Mouse (Mus musculus): ENCODE data around the gene Dnpep. TPM values are rescaled to one million over a fixed set of nuclear protein-coding genes. Genes with fewer than 3 reads are reported as not detected.
A peak's percentile ranks its signal among the peaks of the same experiment; 100 is the strongest.

Dnpep gene
- total RNA-seq (2012; rRNA removed) = 67.3 and 73.8 TPM in 2 replicates
- 48.4 and 50.4 TPM in 2 replicates for total RNA-seq (2014; rRNA removed)
- 35.0 and 39.8 TPM in 2 replicates for polyA plus RNA-seq (2012; ENCODE audit: insufficient read length, low read depth)

DNA sequence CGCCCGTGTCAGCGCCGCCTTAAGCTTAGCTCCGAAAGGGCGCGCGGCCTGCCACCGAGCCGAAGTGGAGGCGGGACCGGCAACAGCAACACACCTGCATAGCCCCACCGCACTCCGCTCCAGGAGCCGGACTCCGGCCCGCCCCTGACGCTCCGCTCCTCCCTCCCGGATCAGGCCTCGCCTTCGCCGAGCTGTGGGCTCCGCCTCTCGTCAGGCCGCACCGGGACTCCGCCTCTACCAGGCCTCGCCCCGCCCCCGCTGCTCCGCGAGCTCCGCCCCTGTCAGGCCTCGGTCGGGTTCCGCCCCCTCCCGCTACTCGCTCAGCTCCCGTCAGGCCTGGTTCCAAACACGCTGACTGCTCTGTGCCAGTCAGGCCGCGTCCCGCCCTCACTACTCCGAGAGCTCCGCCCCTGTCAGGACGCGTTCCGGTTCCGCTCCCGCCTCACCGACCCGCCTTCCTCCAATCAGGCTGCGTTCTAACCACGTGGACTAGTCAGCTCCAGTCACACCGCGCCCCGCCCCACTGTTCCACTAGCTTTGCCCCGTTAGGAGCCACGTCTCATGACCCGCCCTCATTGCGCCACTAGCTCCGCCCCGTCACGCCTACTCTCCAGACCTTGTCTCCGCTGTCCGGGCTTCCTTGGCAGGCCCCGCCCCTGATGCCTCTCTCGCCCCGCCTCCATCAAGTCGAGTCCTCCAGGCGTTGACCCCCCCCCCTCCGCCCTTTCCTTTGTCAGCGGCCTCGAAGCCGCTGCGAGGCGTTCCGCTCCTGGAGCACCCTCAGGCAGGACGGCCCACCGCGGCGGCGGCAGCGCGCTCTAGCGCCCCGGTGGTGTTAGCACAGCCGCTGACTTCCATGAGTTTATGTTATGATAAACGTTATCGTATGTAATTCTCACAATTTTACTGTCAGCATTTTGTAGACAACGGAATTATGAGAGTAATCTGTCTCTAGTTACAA is at the start of gene Dnpep:
Gene Dnpep, minus strand, starts transcription at position 750 of the 961 bp plus-strand sequence.
- in situ Hi-C loops (cut with MboI; ENCODE audit: low pct_ligation_motif_present, low pct_unique_long_range_greater_than_20kb, low sequenced_read_pairs) = no loop called here
- H3K4me1 ChIP-seq (ENCODE audit: control insufficient read depth in 1 of 2, insufficient read depth in 2 of 2) = peaks cover 6 to 27% of the 10 kb centered on the region in 2 experiments
- TF ChIP-seq ETS1 (conservative IDR thresholded peaks at IDR 0.05; ENCODE audit: low read depth, low read length) (no peak), MAZ (IDR thresholded peaks at IDR 0.05; ENCODE audit: low read depth, low read length) (peak; percentile 91), ZKSCAN1 (IDR thresholded peaks at IDR 0.05; ENCODE audit: borderline replicate concordance, low read depth, low read length) (no peak), RAD21 (IDR thresholded peaks at IDR 0.05; ENCODE audit: low read depth, low read length) (peak; percentile 8), CTCF (conservative IDR thresholded peaks at IDR 0.05 in 1 of 2, IDR thresholded peaks at IDR 0.05 in 1 of 2; ENCODE audit: low read depth in 2 of 2, low read length in 2 of 2) (peak; percentile 29 to 79; a peak in 3 of 4 replicates), JUND (conservative IDR thresholded peaks at IDR 0.05; ENCODE audit: low read depth, low read length) (no peak), PAX5 (IDR thresholded peaks at IDR 0.05; ENCODE audit: low read length) (no peak), TCF12 (IDR thresholded peaks at IDR 0.05; ENCODE audit: low read depth, low read length) (peak; percentile 63; the same call in 1 of the 2 replicates), ZMIZ1 (IDR thresholded peaks at IDR 0.05; ENCODE audit: low read depth, low read length) (peak; percentile 57; the same call in 1 of the 2 replicates), MAX (IDR thresholded peaks at IDR 0.05; ENCODE audit: low read length) (peak; percentile 96), NRF1 (IDR thresholded peaks at IDR 0.05; ENCODE audit: low read depth, low read length) (peak; percentile 45), USF1 (IDR thresholded peaks at IDR 0.05; ENCODE audit: low read depth, low read length) (peak; percentile 92), MEF2A (IDR thresholded peaks at IDR 0.05; ENCODE audit: borderline replicate concordance, low read depth, low read length) (peak; percentile 9; the same call in 1 of the 2 replicates), MYC (IDR thresholded peaks at IDR 0.05; ENCODE audit: low read depth, low read length) (no peak), IRF4 (IDR thresholded peaks at IDR 0.05; ENCODE audit: low read depth, low read length) (no peak), E2F4 (IDR thresholded peaks at IDR 0.05; ENCODE audit: insufficient replicate concordance, low read depth, low read length) (no peak), GABPA (IDR thresholded peaks at IDR 0.05; ENCODE audit: insufficient replicate concordance, low read depth, low read length) (0 out of 2 replicates have a peak, but pooled peaks have one; percentile 13), CHD2 (IDR thresholded peaks at IDR 0.05; ENCODE audit: low read length) (peak; percentile 75), JUN (IDR thresholded peaks at IDR 0.05; ENCODE audit: insufficient read depth, low read depth, low read length) (no peak), SIN3A (IDR thresholded peaks at IDR 0.05; ENCODE audit: low read length) (no peak; the same call in 1 of the 2 replicates), TBP (conservative IDR thresholded peaks at IDR 0.05; ENCODE audit: low read depth, low read length) (0 out of 2 replicates have a peak, but pooled peaks have one; percentile 51), SMC3 (IDR thresholded peaks at IDR 0.05; ENCODE audit: low read depth, low read length) (no peak; the same call in 1 of the 2 replicates), ZNF384 (IDR thresholded peaks at IDR 0.05; ENCODE audit: low read depth, low read length) (no peak), POLR2A (IDR thresholded peaks at IDR 0.05; ENCODE audit: low read depth, low read length) (peak; percentile 61), EP300 (IDR thresholded peaks at IDR 0.05; ENCODE audit: low read length) (no peak), NELFE (IDR thresholded peaks at IDR 0.05; ENCODE audit: low read depth, low read length) (peak; percentile 64), BHLHE40 (IDR thresholded peaks at IDR 0.05; ENCODE audit: low read depth, low read length) (no peak), RCOR1 (conservative IDR thresholded peaks at IDR 0.05; ENCODE audit: low read depth, low read length) (no peak), UBTF (IDR thresholded peaks at IDR 0.05; ENCODE audit: low read depth, low read length) (peak; percentile 53; the same call in 1 of the 2 replicates), HCFC1 (IDR thresholded peaks at IDR 0.05; ENCODE audit: low read depth, low read length) (peak; percentile 76), POLR2AphosphoS2 (IDR thresholded peaks at IDR 0.05; ENCODE audit: low read depth, low read length) (no peak), MAFK (IDR thresholded peaks at IDR 0.05; ENCODE audit: insufficient replicate concordance, low read length) (no peak), USF2 (conservative IDR thresholded peaks at IDR 0.05; ENCODE audit: low read depth, low read length) (peak; percentile 80), CHD1 (IDR thresholded peaks at IDR 0.05; ENCODE audit: low read depth, low read length) (no peak), ELF1 (IDR thresholded peaks at IDR 0.05; ENCODE audit: low read depth, low read length) (peak; percentile 84), KAT2A (IDR thresholded peaks at IDR 0.05; ENCODE audit: insufficient replicate concordance, low read length) (peak; percentile 54; the same call in 1 of the 2 replicates), ZC3H11A (IDR thresholded peaks at IDR 0.05; ENCODE audit: low read depth, low read length) (no peak)

More for the DNA sequence above, at the start of gene Dnpep:
- Histone ChIP-seq H3K9me3 (replicated peaks; ENCODE audit: low read length) (peaks cover 2% of the 10 kb centered on the region), H3K4me3 (replicated peaks in 1 of 3; ENCODE audit: low read depth in 2 of 3, low read length in 2 of 3, poor library complexity in 1 of 3) (peak within 1 kb of the TSS; percentile 64 to 87 (median 86)), H3K27me3 (replicated peaks) (no peaks in the 10 kb centered on the region), H3K4me2 (ENCODE audit: insufficient read depth, low read depth, poor library complexity, severe bottlenecking) (peak within 1 kb of the TSS; percentile 63; the same call in 1 of the 2 replicates), H3K27ac (ENCODE audit: insufficient read depth, low read depth) (peak within 1 kb of the TSS; percentile 86), H3K9ac (ENCODE audit: insufficient read depth, low read depth) (peak within 1 kb of the TSS; percentile 85), H3K36me3 (replicated peaks in 1 of 2; ENCODE audit: control insufficient read depth in 1 of 2, insufficient read depth in 1 of 2, low read length in 1 of 2) (peaks cover 16 to 30% of the 10 kb centered on the region in 2 experiments), H3K79me2 (replicated peaks; ENCODE audit: control insufficient read depth, extremely low read depth, insufficient read depth, poor library complexity, severe bottlenecking) (no peaks in the 10 kb centered on the region)
- dilution Hi-C loops (cut with MboI; ENCODE audit: extremely low pct_ligation_motif_present, extremely low pct_unique_long_range_greater_than_20kb, low sequenced_read_pairs) = no loop called here
- DNase-seq (ENCODE audit: extremely low read depth) = peak; percentile 100
